Mouse (Mus musculus): ENCODE results near the gene Caly. TPM values are rescaled to one million over a fixed set of nuclear protein-coding genes. Genes with fewer than 3 reads are reported as not detected.

Gene Caly
- polyA plus RNA-seq, 1 experiment from 2014 or later: 0.91 TPM

DNA sequence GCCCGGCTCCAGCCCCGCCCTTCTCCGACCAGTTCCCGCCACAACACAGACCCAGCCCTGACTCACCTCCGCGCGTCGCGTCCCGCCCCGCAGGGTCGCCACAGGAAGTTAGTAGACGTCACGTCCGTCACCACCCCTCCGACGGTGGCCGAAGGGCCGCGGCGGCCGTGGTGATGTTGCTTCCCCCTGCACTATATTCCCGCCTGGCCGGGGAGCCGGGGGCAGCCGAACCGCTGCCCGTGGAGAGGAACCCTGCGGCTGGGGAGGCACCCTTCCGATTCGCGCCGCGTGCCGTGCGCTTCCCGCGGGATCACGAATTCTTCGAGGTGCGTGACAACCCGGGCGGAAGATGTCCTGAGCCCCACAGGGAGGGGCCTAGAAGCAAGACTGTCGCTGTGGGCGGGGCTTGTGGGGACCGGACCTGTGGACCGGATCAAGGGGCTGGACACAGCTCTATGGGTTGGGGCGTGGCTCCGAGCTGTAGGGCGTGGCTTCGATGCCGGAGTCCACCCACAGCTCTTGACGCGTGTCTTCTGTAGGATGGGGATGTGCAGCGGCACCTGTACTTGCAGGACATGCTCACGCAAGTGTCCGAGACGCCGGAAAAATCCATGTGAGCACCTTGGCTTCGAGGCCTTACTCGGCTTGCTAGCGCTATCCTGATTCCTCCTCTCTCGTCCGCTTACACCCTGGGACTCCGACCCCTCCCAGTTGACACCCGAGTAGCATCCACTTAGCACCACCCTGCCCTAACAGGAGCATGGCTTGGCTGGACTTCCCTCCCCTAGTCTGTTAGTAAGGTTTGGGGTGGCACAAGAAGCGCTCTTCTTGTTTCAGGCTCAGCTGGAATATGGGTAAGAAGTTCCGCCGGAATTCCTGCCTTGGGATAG lies 45.8 kb downstream of the Caly start, which contains the start of the genes Zfp511 and Tubgcp2:
Zfp511 (plus strand) TSS at position 111 of the 890 bp plus-strand sequence.
Tubgcp2 (minus strand) TSS at position 389 of the 890 bp plus-strand sequence.
- H3K9ac ChIP-seq (ENCODE audit: low read depth, low read length): peak within 1 kb of the TSS; percentile 85

DNA sequence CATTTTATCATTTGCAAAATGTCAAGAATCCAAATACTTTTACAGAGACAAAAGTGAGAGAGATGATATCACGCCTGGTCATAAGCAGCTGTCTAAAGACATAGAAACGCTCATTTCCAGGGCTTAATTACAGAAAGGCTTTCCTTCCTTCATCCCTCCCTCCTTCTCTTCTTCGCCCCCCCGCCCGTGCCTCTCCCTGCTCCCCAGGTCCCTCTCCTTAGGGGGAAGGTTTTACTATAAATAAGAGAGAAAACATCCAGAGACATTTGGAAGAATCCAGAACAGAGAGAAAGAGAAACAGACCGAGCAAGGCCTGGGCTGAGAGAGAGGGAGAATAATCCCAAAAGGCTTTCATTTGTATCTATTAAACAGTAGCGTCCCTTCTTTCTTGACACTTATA lies 46.9 kb downstream of the Caly start:
- Histone ChIP-seq H3K4me2 (replicated peaks; ENCODE audit: low read depth, low read length) (peak overlapping the region; percentile 89), H3K9me3 (ENCODE audit: control insufficient read depth, low read length) (no peaks in the 10 kb centered on the region), H3K27me3 (ENCODE audit: control insufficient read depth, insufficient read depth, low read length) (no peaks in the 10 kb centered on the region), H3K36me3 (ENCODE audit: control insufficient read depth, insufficient read depth, low read length) (peaks cover 43% of the 10 kb centered on the region), H3K4me3 (ENCODE audit: low read length) (peak overlapping the region; percentile 84), H3K9ac (ENCODE audit: low read depth, low read length) (peak overlapping the region; percentile 85), H3K4me1 (ENCODE audit: control insufficient read depth, insufficient read depth, low read length) (no peaks in the 10 kb centered on the region), H3K27ac (ENCODE audit: low read depth, low read length) (peak overlapping the region; percentile 89; the same call in 1 of the 2 replicates)
- no peak for ATAC-seq (ENCODE audit: low FRiP score, low TSS enrichment)
- 16% methylated on average over 7 of the region's 7 CpGs for WGBS

More for the DNA sequence above, 45.8 kb downstream of the Caly start, which contains the start of the genes Zfp511 and Tubgcp2:
- peak; percentile 98 for ATAC-seq (ENCODE audit: low FRiP score, low TSS enrichment)
- 1% methylated on average over 66 of the region's 69 CpGs for WGBS
- H3K4me3 ChIP-seq (ENCODE audit: low read length): peak within 1 kb of the TSS; percentile 84
- peak within 1 kb of the TSS; percentile 89 for H3K27ac ChIP-seq (ENCODE audit: low read depth, low read length)
- H3K4me2 ChIP-seq (replicated peaks; ENCODE audit: low read depth, low read length): peak within 1 kb of the TSS; percentile 89
- peaks cover 40% of the 10 kb centered on the region for H3K36me3 ChIP-seq (ENCODE audit: control insufficient read depth, insufficient read depth, low read length)
- H3K27me3 ChIP-seq (ENCODE audit: control insufficient read depth, insufficient read depth, low read length): no peaks in the 10 kb centered on the region
- H3K9me3 ChIP-seq (ENCODE audit: control insufficient read depth, low read length): no peaks in the 10 kb centered on the region
- H3K4me1 ChIP-seq (ENCODE audit: control insufficient read depth, insufficient read depth, low read length): no peaks in the 10 kb centered on the region

DNA sequence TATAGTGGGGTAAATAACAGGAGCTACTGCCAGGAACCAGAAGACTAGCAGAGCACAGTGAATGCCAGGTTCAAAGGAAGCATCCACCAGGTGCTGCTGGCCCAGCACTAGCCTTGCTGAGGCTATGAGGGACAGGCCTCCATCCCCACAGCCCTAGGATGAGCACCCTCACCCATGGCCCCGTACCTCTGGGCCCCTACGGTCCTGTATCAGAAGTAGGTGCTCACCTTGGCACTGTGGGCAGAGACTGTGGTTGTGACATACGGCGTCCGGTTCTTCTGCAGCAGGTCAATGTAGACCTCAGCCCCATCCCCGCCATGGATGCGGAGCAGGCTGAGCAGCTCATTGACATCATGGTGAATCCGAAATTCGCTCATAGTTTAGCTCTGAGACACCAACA lies 49.0 kb downstream of the Caly start:
- WGBS: 97% methylated on average over 9 of the region's 9 CpGs
- Histone ChIP-seq H3K4me1 (ENCODE audit: control insufficient read depth, insufficient read depth, low read length) (no peaks in the 10 kb centered on the region), H3K27me3 (ENCODE audit: control insufficient read depth, insufficient read depth, low read length) (no peaks in the 10 kb centered on the region), H3K9ac (ENCODE audit: low read depth, low read length) (no peak overlapping the region), H3K36me3 (ENCODE audit: control insufficient read depth, insufficient read depth, low read length) (peaks cover 52% of the 10 kb centered on the region), H3K4me3 (ENCODE audit: low read length) (no peak overlapping the region), H3K27ac (ENCODE audit: low read depth, low read length) (no peak overlapping the region), H3K4me2 (replicated peaks; ENCODE audit: low read depth, low read length) (no peak overlapping the region), H3K9me3 (ENCODE audit: control insufficient read depth, low read length) (no peaks in the 10 kb centered on the region)
- no peak for ATAC-seq (ENCODE audit: low FRiP score, low TSS enrichment)

DNA sequence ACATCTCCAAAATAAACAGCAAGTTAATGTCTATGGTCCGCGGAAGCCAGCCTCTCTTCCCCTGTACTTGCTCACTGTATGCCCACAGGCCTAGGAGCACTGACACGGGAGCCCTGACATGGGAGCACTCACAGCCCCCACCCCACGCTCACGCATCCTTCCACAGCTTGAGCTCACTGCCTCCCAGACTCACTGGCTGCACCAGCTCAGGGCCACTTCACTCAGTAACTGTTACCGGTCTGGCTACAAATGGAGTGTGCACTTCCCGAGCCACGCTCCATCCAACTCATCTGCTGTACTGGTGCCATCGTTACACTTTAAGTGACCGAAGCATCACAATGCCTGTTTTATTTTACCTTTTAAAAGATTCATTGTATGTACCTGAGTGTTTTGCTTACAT lies 50.0 kb downstream of the Caly start:
- H3K27me3 ChIP-seq (ENCODE audit: control insufficient read depth, insufficient read depth, low read length): no peaks in the 10 kb centered on the region
- 98% methylated on average over 10 of the region's 10 CpGs for WGBS
- H3K4me3 ChIP-seq (ENCODE audit: low read length): no peak overlapping the region
- no peak overlapping the region for H3K4me2 ChIP-seq (replicated peaks; ENCODE audit: low read depth, low read length)
- no peaks in the 10 kb centered on the region for H3K4me1 ChIP-seq (ENCODE audit: control insufficient read depth, insufficient read depth, low read length)
- H3K9me3 ChIP-seq (ENCODE audit: control insufficient read depth, low read length): no peaks in the 10 kb centered on the region
- no peak overlapping the region for H3K27ac ChIP-seq (ENCODE audit: low read depth, low read length)
- no peak overlapping the region for H3K9ac ChIP-seq (ENCODE audit: low read depth, low read length)
- peaks cover 57% of the 10 kb centered on the region for H3K36me3 ChIP-seq (ENCODE audit: control insufficient read depth, insufficient read depth, low read length)
- no peak for ATAC-seq (ENCODE audit: low FRiP score, low TSS enrichment)

DNA sequence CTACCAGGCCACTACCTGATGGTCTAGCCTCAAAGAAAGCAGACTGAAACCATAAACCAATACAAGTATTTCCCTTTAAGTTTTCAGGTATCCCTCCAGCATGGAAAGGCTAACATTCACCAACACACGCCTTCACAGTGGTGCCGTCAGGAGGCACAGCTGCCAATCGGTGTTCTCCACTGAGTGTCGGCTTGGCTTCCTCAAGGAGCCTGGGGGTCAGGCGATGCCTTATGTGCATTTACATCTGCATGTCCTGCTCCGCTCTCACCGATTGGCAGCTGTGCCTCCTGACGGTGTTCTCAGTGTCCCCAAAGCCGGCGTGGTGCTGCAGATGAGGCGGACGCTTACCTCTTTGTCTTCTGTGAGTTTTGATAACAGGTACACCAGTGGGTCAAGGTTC lies 50.6 kb downstream of the Caly start:
- Histone ChIP-seq H3K9me3 (ENCODE audit: control insufficient read depth, low read length) (no peaks in the 10 kb centered on the region), H3K4me1 (ENCODE audit: control insufficient read depth, insufficient read depth, low read length) (no peaks in the 10 kb centered on the region), H3K4me2 (replicated peaks; ENCODE audit: low read depth, low read length) (no peak overlapping the region), H3K27me3 (ENCODE audit: control insufficient read depth, insufficient read depth, low read length) (no peaks in the 10 kb centered on the region), H3K27ac (ENCODE audit: low read depth, low read length) (no peak overlapping the region), H3K36me3 (ENCODE audit: control insufficient read depth, insufficient read depth, low read length) (peaks cover 57% of the 10 kb centered on the region), H3K4me3 (ENCODE audit: low read length) (no peak overlapping the region), H3K9ac (ENCODE audit: low read depth, low read length) (no peak overlapping the region)
- no peak for ATAC-seq (ENCODE audit: low FRiP score, low TSS enrichment)
- WGBS: 93% methylated on average over 12 of the region's 12 CpGs

Other genes starting within 250 kb of the Caly start
- gene Adgra1, start 248.4 kb downstream of the Caly start, polyA plus RNA-seq (2014; fragmentation: Nextera tagmentation; extraction: Ambion mirVana): 0.17 and 0.93 TPM in 2 replicates
- gene Kndc1, start 187.9 kb downstream of the Caly start, polyA plus RNA-seq (2014; fragmentation: Nextera tagmentation; extraction: Ambion mirVana): 0.14 and 0.18 TPM in 2 replicates
- gene Utf1, start 138.8 kb downstream of the Caly start, polyA plus RNA-seq (2014; fragmentation: Nextera tagmentation; extraction: Ambion mirVana): 0.23 TPM in 1 of 2 replicates, not detected in the other
- gene 6430531B16Rik, start 103.8 kb downstream of the Caly start, polyA plus RNA-seq (2014; fragmentation: Nextera tagmentation; extraction: Ambion mirVana): 0.34 and 0.55 TPM in 2 replicates
- 0.85 and 1.6 TPM in 2 replicates for gene Adam8, start 90.0 kb downstream of the Caly start, polyA plus RNA-seq (2014; fragmentation: Nextera tagmentation; extraction: Ambion mirVana)
- gene Zfp511, start 46.2 kb downstream of the Caly start, polyA plus RNA-seq (2014; fragmentation: Nextera tagmentation; extraction: Ambion mirVana): 46.2 and 47.5 TPM in 2 replicates
- 40.6 and 62.9 TPM in 2 replicates for gene Tubgcp2, start 45.9 kb downstream of the Caly start, polyA plus RNA-seq (2014; fragmentation: Nextera tagmentation; extraction: Ambion mirVana)
- gene Msx3, start 33.5 kb downstream of the Caly start, polyA plus RNA-seq (2014; fragmentation: Nextera tagmentation; extraction: Ambion mirVana): not detected in 2 replicates
- 0.38 TPM in 1 of 2 replicates, not detected in the other for gene Prap1, start 10.8 kb upstream of the Caly start, polyA plus RNA-seq (2014; fragmentation: Nextera tagmentation; extraction: Ambion mirVana)
- gene Fuom, start 19.9 kb upstream of the Caly start, polyA plus RNA-seq (2014; fragmentation: Nextera tagmentation; extraction: Ambion mirVana): 32.4 and 36.2 TPM in 2 replicates
- 20.7 and 24.8 TPM in 2 replicates for gene Paox, start 33.3 kb upstream of the Caly start, polyA plus RNA-seq (2014; fragmentation: Nextera tagmentation; extraction: Ambion mirVana)
- 186 and 199 TPM in 2 replicates for gene Echs1, start 33.9 kb upstream of the Caly start, polyA plus RNA-seq (2014; fragmentation: Nextera tagmentation; extraction: Ambion mirVana)
- gene Mtg1, start 55.0 kb upstream of the Caly start, polyA plus RNA-seq (2014; fragmentation: Nextera tagmentation; extraction: Ambion mirVana): 25.9 and 30.8 TPM in 2 replicates
- 0.13 and 0.14 TPM in 2 replicates for gene Sprn, start 72.3 kb upstream of the Caly start, polyA plus RNA-seq (2014; fragmentation: Nextera tagmentation; extraction: Ambion mirVana)
- gene Olfr522, start 82.2 kb upstream of the Caly start, polyA plus RNA-seq (2014; fragmentation: Nextera tagmentation; extraction: Ambion mirVana): not detected in 2 replicates
- gene Olfr523, start 90.7 kb upstream of the Caly start, polyA plus RNA-seq (2014; fragmentation: Nextera tagmentation; extraction: Ambion mirVana): not detected in 2 replicates
- gene Olfr524, start 123.4 kb upstream of the Caly start, polyA plus RNA-seq (2014; fragmentation: Nextera tagmentation; extraction: Ambion mirVana): not detected in 2 replicates
- gene Cd163l1, start 135.7 kb upstream of the Caly start, polyA plus RNA-seq (2014; fragmentation: Nextera tagmentation; extraction: Ambion mirVana): not detected in 2 replicates
- gene 5830411N06Rik, start 164.7 kb upstream of the Caly start, polyA plus RNA-seq (2014; fragmentation: Nextera tagmentation; extraction: Ambion mirVana): not detected in 2 replicates
- gene Olfr525, start 238.3 kb upstream of the Caly start, polyA plus RNA-seq (2014; fragmentation: Nextera tagmentation; extraction: Ambion mirVana): not detected in 2 replicates

All from kidney, embryonic 14.5 days (tissue).